Mouse (Mus musculus) myocyte (in vitro differentiated cells): Measurements from ENCODE around the gene Tshz2. TPM values are rescaled to one million over a fixed set of nuclear protein-coding genes. Genes with fewer than 3 reads are reported as not detected.

ENCODE experiments used
- H3K27me3 ChIP-seq: one replicate; pipeline ENCODE4 v1.6.1; 2011; ENCODE audit not compliant: control insufficient read depth, insufficient read depth, insufficient read length
- H3K36me3 ChIP-seq: one replicate; pipeline ENCODE4 v1.6.1; 2011; ENCODE audit not compliant: control insufficient read depth, insufficient read depth
- H3K4me2 ChIP-seq: one replicate; pipeline ENCODE4 v1.6.1; 2011; ENCODE audit warnings: low read depth, control low read depth
- H3K4me3 ChIP-seq: one replicate; pipeline ENCODE4 v1.5.1; 2011; ENCODE audit warnings: mild to moderate bottlenecking, control low read depth, moderate library complexity
- H3K79me2 ChIP-seq: one replicate; pipeline ENCODE4 v1.6.1; 2011; ENCODE audit not compliant: control insufficient read depth, insufficient read depth
- H3ac ChIP-seq: one replicate; pipeline ENCODE4 v1.6.1; 2011; ENCODE audit not compliant: control insufficient read depth, insufficient read length
- CEBPB ChIP-seq: IDR thresholded peaks from 2 replicates; pipeline ENCODE4 v1.6.1; 2011; ENCODE audit warnings: mild to moderate bottlenecking, moderate library complexity; ENCODE audit not compliant: poor library complexity, insufficient read depth, severe bottlenecking
- E2F4 ChIP-seq: IDR thresholded peaks from one replicate; pipeline ENCODE4 v1.6.1; 2011; ENCODE audit warnings: mild to moderate bottlenecking, control low read depth, moderate library complexity; ENCODE audit not compliant: insufficient read depth
- MAX ChIP-seq: IDR thresholded peaks from one replicate; pipeline ENCODE4 v1.6.1; 2011; ENCODE audit warnings: low read depth, mild to moderate bottlenecking, control low read depth
- MYOD1 ChIP-seq, 3 experiments: IDR thresholded peaks; one replicate each; pipeline ENCODE4 v1.6.1; 2011; ENCODE audit warnings: control low read depth in 2 of 3, low read depth in 2 of 3, mild to moderate bottlenecking in 2 of 3, moderate library complexity in 1 of 3; ENCODE audit not compliant: insufficient read length in 2 of 3, control insufficient read depth in 1 of 3
- MYOG ChIP-seq, 3 experiments: IDR thresholded peaks; one replicate each; pipeline ENCODE4 v1.6.1; 2011; ENCODE audit warnings: control low read depth in 2 of 3, low read depth in 2 of 3, mild to moderate bottlenecking in 2 of 3; ENCODE audit not compliant: insufficient read length in 2 of 3, control insufficient read depth in 1 of 3, insufficient read depth in 1 of 3
- POLR2A ChIP-seq: IDR thresholded peaks from one replicate; pipeline ENCODE4 v1.6.1; 2011; ENCODE audit warnings: low read depth, mild to moderate bottlenecking, control low read depth, moderate library complexity; ENCODE audit not compliant: insufficient read length
- POLR2AphosphoS2 ChIP-seq: IDR thresholded peaks from one replicate; pipeline ENCODE4 v1.6.1; 2011; ENCODE audit warnings: low read depth, control low read depth; ENCODE audit not compliant: insufficient read length
- REST ChIP-seq: IDR thresholded peaks from one replicate; pipeline ENCODE4 v1.6.1; 2011; ENCODE audit warnings: mild to moderate bottlenecking, control low read depth, moderate library complexity; ENCODE audit not compliant: insufficient read depth, insufficient read length
- SRF ChIP-seq: IDR thresholded peaks from one replicate; pipeline ENCODE4 v1.6.1; 2011; ENCODE audit warnings: low read depth; ENCODE audit not compliant: control insufficient read depth, insufficient read length
- TCF12 ChIP-seq: IDR thresholded peaks from one replicate; pipeline ENCODE4 v1.6.1; 2011; ENCODE audit warnings: mild to moderate bottlenecking, control low read depth; ENCODE audit not compliant: poor library complexity, insufficient read depth, severe bottlenecking
- TCF3 ChIP-seq: IDR thresholded peaks from one replicate; pipeline ENCODE4 v1.6.1; 2011; ENCODE audit warnings: low read depth, control low read depth; ENCODE audit not compliant: insufficient read length
- USF1 ChIP-seq: IDR thresholded peaks from one replicate; pipeline ENCODE4 v1.6.1; 2011; ENCODE audit warnings: low read depth, mild to moderate bottlenecking, control low read depth, moderate library complexity
- polyA plus RNA-seq: library from polyadenylated mRNA; unstranded; fragments of >200 nt; fragmentation: generic; extraction: Trizol; gene quantifications from one replicate; pipeline ENCODE4 v1.2.1, GENCODE M21; 2012; ENCODE audit warnings: missing spikeins

Gene Tshz2
- polyA plus RNA-seq, 1 experiment: not detected

DNA sequence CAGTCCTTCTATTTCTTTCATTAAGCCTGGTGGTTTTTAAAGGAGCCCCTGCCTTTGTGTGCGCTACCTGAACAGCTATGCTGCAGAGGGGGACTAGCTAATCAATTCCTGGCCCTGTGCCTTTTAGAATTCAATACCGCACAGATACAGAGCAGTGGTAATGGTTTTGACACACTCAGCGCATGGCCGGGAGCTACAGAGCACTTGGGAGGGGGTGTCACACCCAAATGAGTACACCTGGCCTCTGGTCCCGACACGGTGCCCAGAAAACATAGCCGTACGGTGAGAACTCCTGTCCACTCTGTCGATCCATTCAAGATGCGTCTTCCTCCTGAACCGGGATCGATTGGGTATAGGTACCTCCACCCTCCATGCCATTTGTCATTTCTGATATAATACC, 193.1 kb downstream of the Tshz2 start:
- Histone ChIP-seq H3K27me3 (no peaks in the 10 kb centered on the region), H3K79me2 (no peaks in the 10 kb centered on the region), H3K4me3 (no peak overlapping the region), H3K4me2 (no peak overlapping the region), H3ac (no peak overlapping the region), H3K36me3 (no peaks in the 10 kb centered on the region)
- TF ChIP-seq TCF3: no peak
- TF ChIP-seq TCF12: no peak
- TF ChIP-seq SRF: no peak
- no peak for TF ChIP-seq REST
- TF ChIP-seq POLR2A: no peak
- no peak for TF ChIP-seq CEBPB
- no peak for TF ChIP-seq USF1
- TF ChIP-seq MAX: no peak
- TF ChIP-seq MYOG (IDR thresholded peaks at IDR 0.05; ENCODE audit: control insufficient read depth in 1 of 3, insufficient read depth in 1 of 3, insufficient read length in 2 of 3, low read depth in 2 of 3): no peak
- TF ChIP-seq E2F4: no peak
- TF ChIP-seq MYOD1 (IDR thresholded peaks at IDR 0.05; ENCODE audit: control insufficient read depth in 1 of 3, insufficient read length in 2 of 3, low read depth in 2 of 3): no peak
- no peak for TF ChIP-seq POLR2AphosphoS2

DNA sequence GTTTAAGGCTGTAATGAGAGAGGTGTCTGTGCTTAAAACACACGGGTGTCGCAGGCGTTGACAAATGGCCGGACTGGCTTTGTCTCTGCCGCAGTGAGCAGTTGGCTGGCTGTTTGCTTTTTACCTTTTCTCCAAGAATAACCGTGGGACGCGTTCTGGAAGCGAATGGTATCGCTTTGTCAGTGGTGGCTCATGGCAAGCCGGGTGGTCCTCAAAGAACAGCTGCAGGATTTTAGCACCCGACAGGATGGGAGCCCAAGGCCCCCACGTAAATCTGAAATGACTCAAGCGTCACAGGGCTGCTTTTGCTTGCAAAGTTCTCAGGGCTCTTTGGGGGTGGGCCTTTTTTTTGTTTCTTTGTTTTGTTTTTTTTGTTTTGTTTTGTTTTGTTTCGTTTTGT, 193.5 kb downstream of the Tshz2 start:
- no peaks in the 10 kb centered on the region for H3K27me3 ChIP-seq
- no peak overlapping the region for H3ac ChIP-seq
- H3K79me2 ChIP-seq: no peaks in the 10 kb centered on the region
- no peak overlapping the region for H3K4me3 ChIP-seq
- no peaks in the 10 kb centered on the region for H3K36me3 ChIP-seq
- TF ChIP-seq REST (no peak), USF1 (no peak), CEBPB (no peak), TCF12 (no peak), E2F4 (no peak), MAX (no peak), MYOD1 (IDR thresholded peaks at IDR 0.05; ENCODE audit: control insufficient read depth in 1 of 3, insufficient read length in 2 of 3, low read depth in 2 of 3) (no peak), POLR2AphosphoS2 (no peak), TCF3 (no peak), POLR2A (no peak), MYOG (IDR thresholded peaks at IDR 0.05; ENCODE audit: control insufficient read depth in 1 of 3, insufficient read depth in 1 of 3, insufficient read length in 2 of 3, low read depth in 2 of 3) (no peak), SRF (no peak)
- no peak overlapping the region for H3K4me2 ChIP-seq

DNA sequence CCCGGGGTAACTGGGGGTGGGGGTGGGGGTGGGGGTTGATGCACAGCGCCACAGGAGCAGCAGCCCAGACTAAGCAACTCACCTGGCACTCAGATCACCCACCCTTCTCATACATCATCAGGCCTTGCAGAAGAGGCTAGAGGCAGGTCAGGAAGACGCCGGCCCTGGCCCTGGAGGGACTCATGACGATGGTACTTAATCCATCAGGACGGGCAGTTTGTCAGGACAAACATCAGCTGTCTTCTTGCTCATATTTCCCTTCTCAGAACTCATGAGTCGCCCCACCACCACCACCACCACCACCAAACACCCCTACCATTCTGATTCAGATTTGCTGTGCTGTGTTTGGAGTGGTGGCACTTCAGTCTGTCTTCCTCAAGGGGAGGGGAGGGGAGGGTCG, 194.0 kb downstream of the Tshz2 start:
- Histone ChIP-seq H3K4me3 (no peak overlapping the region), H3K27me3 (no peaks in the 10 kb centered on the region), H3K36me3 (no peaks in the 10 kb centered on the region), H3ac (no peak overlapping the region), H3K4me2 (no peak overlapping the region), H3K79me2 (no peaks in the 10 kb centered on the region)
- TF ChIP-seq MYOD1 (IDR thresholded peaks at IDR 0.05; ENCODE audit: control insufficient read depth in 1 of 3, insufficient read length in 2 of 3, low read depth in 2 of 3) (no peak), E2F4 (no peak), CEBPB (no peak), POLR2AphosphoS2 (no peak), USF1 (no peak)

DNA sequence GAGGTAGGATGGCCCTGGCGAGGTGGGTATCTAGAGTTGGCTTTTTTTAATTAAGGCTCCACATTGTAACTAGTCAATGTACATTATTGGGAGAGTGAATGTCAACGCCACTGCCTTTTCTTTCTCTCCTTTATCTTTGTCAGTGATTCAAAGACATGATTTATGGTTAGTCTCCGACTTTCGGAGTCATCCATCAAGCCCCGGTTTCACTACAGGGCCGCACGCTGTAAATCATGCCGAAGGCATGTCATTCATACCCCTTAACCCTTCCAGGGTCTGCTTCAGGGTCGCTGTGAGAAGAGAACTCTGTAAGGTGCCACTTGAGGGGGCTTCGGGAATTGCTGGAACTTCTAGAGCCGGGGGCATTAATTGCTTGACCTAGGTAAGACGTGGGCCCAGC, 199.4 kb downstream of the Tshz2 start:
- H3K79me2 ChIP-seq: no peaks in the 10 kb centered on the region
- TF ChIP-seq MYOG (IDR thresholded peaks at IDR 0.05; ENCODE audit: control insufficient read depth in 1 of 3, insufficient read depth in 1 of 3, insufficient read length in 2 of 3, low read depth in 2 of 3) (no peak), POLR2A (no peak), E2F4 (no peak), REST (no peak), TCF3 (no peak), USF1 (no peak), POLR2AphosphoS2 (no peak), CEBPB (no peak), SRF (no peak), TCF12 (no peak), MAX (no peak), MYOD1 (IDR thresholded peaks at IDR 0.05; ENCODE audit: control insufficient read depth in 1 of 3, insufficient read length in 2 of 3, low read depth in 2 of 3) (no peak)
- no peaks in the 10 kb centered on the region for H3K36me3 ChIP-seq
- H3K4me2 ChIP-seq: no peak overlapping the region
- no peaks in the 10 kb centered on the region for H3K27me3 ChIP-seq
- H3ac ChIP-seq: no peak overlapping the region
- no peak overlapping the region for H3K4me3 ChIP-seq

DNA sequence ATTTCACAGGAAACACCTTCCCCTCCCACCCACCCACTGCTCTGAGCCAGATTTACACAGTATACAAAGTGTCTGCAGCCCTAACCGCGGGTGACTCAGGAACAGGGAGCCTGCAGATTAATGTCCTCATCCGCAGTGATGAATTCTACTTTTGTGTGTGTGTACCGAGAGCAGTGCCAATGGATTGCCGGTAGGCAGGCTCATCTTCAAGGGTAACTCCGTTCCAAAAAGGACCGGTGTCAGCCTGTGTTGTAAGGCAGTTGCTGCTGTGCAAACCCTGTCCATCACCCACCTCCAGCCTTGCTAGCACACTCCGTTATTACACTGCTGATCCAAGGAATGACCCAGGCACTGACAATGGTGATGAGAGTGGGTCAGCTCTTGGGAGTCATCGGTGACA, 200.8 kb downstream of the Tshz2 start:
- no peak overlapping the region for H3ac ChIP-seq
- H3K27me3 ChIP-seq: no peaks in the 10 kb centered on the region
- TF ChIP-seq MYOD1 (IDR thresholded peaks at IDR 0.05; ENCODE audit: control insufficient read depth in 1 of 3, insufficient read length in 2 of 3, low read depth in 2 of 3) (no peak), E2F4 (no peak), SRF (no peak), MYOG (IDR thresholded peaks at IDR 0.05; ENCODE audit: control insufficient read depth in 1 of 3, insufficient read depth in 1 of 3, insufficient read length in 2 of 3, low read depth in 2 of 3) (no peak), TCF12 (no peak), POLR2AphosphoS2 (no peak), CEBPB (no peak), USF1 (no peak)
- no peak overlapping the region for H3K4me2 ChIP-seq
- H3K36me3 ChIP-seq: no peaks in the 10 kb centered on the region
- no peaks in the 10 kb centered on the region for H3K79me2 ChIP-seq
- H3K4me3 ChIP-seq: no peak overlapping the region
